Mouse (Mus musculus): ENCODE measurements around the gene Hunk.

The Hunk gene

GRCm38 (mm10) chr16:90394761-90395160 lies 8.9 kb downstream of the Hunk start:
- no peak for DNase-seq (ENCODE audit: low spot score)

GRCm38 (mm10) chr16:90395996-90396556 lies 10.3 kb downstream of the Hunk start:
- no peak for DNase-seq (ENCODE audit: low spot score)

GRCm38 (mm10) chr16:90396882-90397281 lies 11.1 kb downstream of the Hunk start:
- no peak for DNase-seq (ENCODE audit: low spot score)

- DNase-seq (ENCODE audit: low spot score), result no peak
Measured at GRCm38 (mm10) chr16:90400314-90400713, 14.5 kb downstream of the Hunk start.

GRCm38 (mm10) chr16:90400906-90401666 lies 15.3 kb downstream of the Hunk start:
- no peak for DNase-seq (ENCODE audit: low spot score)

- no peak for DNase-seq (ENCODE audit: low spot score)
Measured at GRCm38 (mm10) chr16:90402292-90402691, 16.5 kb downstream of the Hunk start.

GRCm38 (mm10) chr16:90405195-90405594 lies 19.4 kb downstream of the Hunk start:
- DNase-seq (ENCODE audit: low spot score), result no peak

GRCm38 (mm10) chr16:90405599-90405998 lies 19.8 kb downstream of the Hunk start:
- DNase-seq (ENCODE audit: low spot score), result no peak

- no peak for DNase-seq (ENCODE audit: low spot score)
Measured at GRCm38 (mm10) chr16:90407541-90408289, 21.9 kb downstream of the Hunk start.

- no peak for DNase-seq (ENCODE audit: low spot score)
Measured at GRCm38 (mm10) chr16:90412096-90413082, 26.6 kb downstream of the Hunk start.

- no peak for DNase-seq (ENCODE audit: low spot score)
Measured at GRCm38 (mm10) chr16:90416621-90417020, 30.8 kb downstream of the Hunk start.

- DNase-seq (ENCODE audit: low spot score), result no peak
Measured at GRCm38 (mm10) chr16:90418661-90419060, 32.8 kb downstream of the Hunk start.

- DNase-seq (ENCODE audit: low spot score), result no peak
Measured at GRCm38 (mm10) chr16:90421145-90421544, 35.3 kb downstream of the Hunk start.

GRCm38 (mm10) chr16:90421551-90421950 lies 35.7 kb downstream of the Hunk start:
- no peak for DNase-seq (ENCODE audit: low spot score)

GRCm38 (mm10) chr16:90422108-90422529 lies 36.3 kb downstream of the Hunk start:
- no peak for DNase-seq (ENCODE audit: low spot score)

GRCm38 (mm10) chr16:90423898-90424297 lies 38.1 kb downstream of the Hunk start:
- no peak for DNase-seq (ENCODE audit: low spot score)

GRCm38 (mm10) chr16:90424391-90424790 lies 38.6 kb downstream of the Hunk start:
- no peak for DNase-seq (ENCODE audit: low spot score)

GRCm38 (mm10) chr16:90426234-90426633 lies 40.4 kb downstream of the Hunk start:
- no peak for DNase-seq (ENCODE audit: low spot score)

GRCm38 (mm10) chr16:90427838-90428630 lies 42.2 kb downstream of the Hunk start:
- no peak for DNase-seq (ENCODE audit: low spot score)

- DNase-seq (ENCODE audit: low spot score), result no peak
Measured at GRCm38 (mm10) chr16:90433551-90433950, 47.7 kb downstream of the Hunk start.

GRCm38 (mm10) chr16:90435231-90435630 lies 49.4 kb downstream of the Hunk start:
- no peak for DNase-seq (ENCODE audit: low spot score)

All from c-Kit-positive CD71-positive TER-119-positive erythroid progenitor cells, embryonic 14.5 days (primary cell).